Mouse (Mus musculus): ENCODE data around the gene Spata31d1a. TPM values are rescaled to one million over a fixed set of nuclear protein-coding genes. Genes with fewer than 3 reads are reported as not detected.

Gene Spata31d1a
- polyA plus RNA-seq, 1 experiment from 2014 or later = not detected

DNA sequence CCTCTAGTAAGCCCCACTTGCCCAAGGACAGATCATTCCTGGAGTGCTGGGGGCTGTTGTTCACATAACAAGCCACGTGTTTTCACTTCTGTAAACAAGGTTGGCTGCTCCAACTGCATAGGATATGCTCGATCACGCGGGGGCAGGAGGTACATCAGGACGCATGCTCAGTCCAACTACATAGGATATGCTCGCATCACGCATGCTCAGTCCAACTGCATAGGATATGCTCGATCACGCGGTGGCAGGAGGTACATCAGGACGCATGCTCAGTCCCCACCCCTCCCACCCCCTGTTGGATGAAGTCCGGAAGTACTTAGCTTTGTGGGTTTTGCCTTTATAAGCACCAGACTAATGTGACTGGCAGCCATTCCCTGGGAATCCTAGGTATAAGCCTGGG is 48.2 kb downstream of the Spata31d1a start:
- TF ChIP-seq CTCF (IDR thresholded peaks at IDR 0.05; ENCODE audit: low read depth) = no peak

DNA sequence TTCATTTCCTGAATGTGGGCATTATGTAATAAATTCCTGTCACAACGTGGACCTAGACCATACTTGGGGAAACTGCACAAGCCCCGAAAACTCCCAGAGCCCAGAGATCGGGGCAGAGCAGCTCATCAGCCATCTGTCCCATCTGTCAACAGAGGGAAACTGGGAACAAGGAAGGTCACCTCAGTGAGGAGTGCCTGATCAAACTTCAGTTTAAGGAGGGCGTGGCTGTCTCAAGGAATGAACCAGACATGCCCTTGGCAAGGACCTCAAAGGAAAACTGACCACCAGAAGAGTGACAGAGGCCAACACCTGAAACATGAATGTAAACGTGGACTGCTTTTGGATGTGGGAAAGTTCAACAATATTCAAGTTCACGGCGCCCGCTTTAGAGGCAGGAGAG is 48.7 kb downstream of the Spata31d1a start:
- 87% methylated on average over 8 of the region's 8 CpGs for WGBS
- DNase-seq (ENCODE audit: low spot score) = no peak
- no peak for TF ChIP-seq CTCF (IDR thresholded peaks at IDR 0.05; ENCODE audit: low read depth)

More for the DNA sequence above, 48.2 kb downstream of the Spata31d1a start:
- no peaks in the 10 kb centered on the region for H3K4me1 ChIP-seq (replicated peaks; ENCODE audit: insufficient read depth, low read length)
- ATAC-seq (replicated peaks; ENCODE audit: low FRiP score, low read depth) (no peak), DNase-seq (ENCODE audit: low spot score) (no peak)
- no peak overlapping the region for H3K9ac ChIP-seq (ENCODE audit: low read depth, low read length)
- H3K27ac ChIP-seq = no peak overlapping the region
- no peak overlapping the region for H3K4me2 ChIP-seq (ENCODE audit: low read length)
- 95% methylated on average over 12 of the region's 12 CpGs for WGBS
- 0 out of 2 replicates have a peak, but pooled peaks cover 9% of the 10 kb centered on the region for H3K36me3 ChIP-seq (ENCODE audit: insufficient read depth, low read length)
- no peaks in the 10 kb centered on the region for H3K27me3 ChIP-seq (ENCODE audit: insufficient read depth, low read length)
- no peak overlapping the region for H3K4me3 ChIP-seq (replicated peaks; ENCODE audit: low read depth, low read length)
- no peaks in the 10 kb centered on the region for H3K9me3 ChIP-seq (replicated peaks; ENCODE audit: low read length)

DNA sequence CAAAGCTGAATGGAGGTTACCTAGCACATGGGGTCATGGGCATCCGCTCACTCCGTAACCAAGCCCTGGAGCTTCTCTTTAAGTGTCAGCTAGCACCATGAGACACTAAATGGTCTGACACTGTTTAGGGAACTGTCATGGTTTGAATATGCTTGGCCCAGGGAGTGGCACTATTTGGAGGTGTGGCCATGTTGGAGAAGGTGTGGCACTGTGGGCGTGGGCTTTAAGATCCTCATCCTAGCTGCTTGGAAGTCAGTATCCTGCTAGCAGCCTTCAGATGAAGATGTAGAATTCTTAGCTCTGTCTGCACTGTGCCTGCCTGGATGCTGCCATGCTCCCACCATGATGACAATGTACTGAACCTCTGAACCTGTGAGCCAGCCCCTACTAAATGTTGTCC is 49.8 kb downstream of the Spata31d1a start:
- DNase-seq (ENCODE audit: low spot score) (no peak), ATAC-seq (replicated peaks; ENCODE audit: low FRiP score, low read depth) (no peak)
- no peak overlapping the region for H3K27ac ChIP-seq
- H3K4me2 ChIP-seq (ENCODE audit: low read length) = no peak overlapping the region
- no peaks in the 10 kb centered on the region for H3K4me1 ChIP-seq (replicated peaks; ENCODE audit: insufficient read depth, low read length)
- H3K9me3 ChIP-seq (replicated peaks; ENCODE audit: low read length) = no peaks in the 10 kb centered on the region
- no peak overlapping the region for H3K4me3 ChIP-seq (replicated peaks; ENCODE audit: low read depth, low read length)
- no peak overlapping the region for H3K9ac ChIP-seq (ENCODE audit: low read depth, low read length)
- no peak for TF ChIP-seq CTCF (IDR thresholded peaks at IDR 0.05; ENCODE audit: low read depth)
- 98% methylated on average over 3 of the region's 3 CpGs for WGBS
- no peaks in the 10 kb centered on the region for H3K27me3 ChIP-seq (ENCODE audit: insufficient read depth, low read length)
- 0 out of 2 replicates have a peak, but pooled peaks cover 7% of the 10 kb centered on the region for H3K36me3 ChIP-seq (ENCODE audit: insufficient read depth, low read length)

More for the DNA sequence above, 48.7 kb downstream of the Spata31d1a start:
- Histone ChIP-seq H3K9ac (ENCODE audit: low read depth, low read length) (no peak overlapping the region), H3K4me1 (replicated peaks; ENCODE audit: insufficient read depth, low read length) (no peaks in the 10 kb centered on the region), H3K4me2 (ENCODE audit: low read length) (no peak overlapping the region), H3K27ac (no peak overlapping the region), H3K36me3 (ENCODE audit: insufficient read depth, low read length) (0 out of 2 replicates have a peak, but pooled peaks cover 7% of the 10 kb centered on the region), H3K27me3 (ENCODE audit: insufficient read depth, low read length) (no peaks in the 10 kb centered on the region), H3K9me3 (replicated peaks; ENCODE audit: low read length) (no peaks in the 10 kb centered on the region), H3K4me3 (replicated peaks; ENCODE audit: low read depth, low read length) (no peak overlapping the region)
- ATAC-seq (replicated peaks; ENCODE audit: low FRiP score, low read depth) = no peak

DNA sequence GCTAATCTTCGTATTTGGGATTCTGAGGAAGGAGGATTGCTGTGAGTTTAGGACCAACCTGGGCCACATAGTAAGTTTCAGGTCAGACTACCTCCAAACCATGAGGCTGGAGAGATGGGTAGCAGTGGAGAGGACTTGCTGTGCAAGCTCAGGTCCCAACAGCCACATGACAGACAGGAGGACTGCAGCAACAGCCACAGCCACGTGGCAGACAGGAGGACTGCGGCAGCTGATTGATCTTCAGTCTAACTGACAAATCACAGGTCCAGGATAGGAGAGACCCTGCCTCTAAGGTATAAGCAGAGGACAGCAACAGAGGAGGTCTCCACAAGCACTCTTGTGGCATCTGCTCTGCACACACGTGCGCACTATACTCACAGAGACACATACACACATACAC is 52.3 kb downstream of the Spata31d1a start:
- H3K4me3 ChIP-seq (replicated peaks; ENCODE audit: low read depth, low read length) = no peak overlapping the region
- DNase-seq (ENCODE audit: low spot score) (no peak), ATAC-seq (replicated peaks; ENCODE audit: low FRiP score, low read depth) (no peak)
- TF ChIP-seq CTCF (IDR thresholded peaks at IDR 0.05; ENCODE audit: low read depth) = no peak
- H3K9me3 ChIP-seq (replicated peaks; ENCODE audit: low read length) = no peaks in the 10 kb centered on the region
- H3K4me2 ChIP-seq (ENCODE audit: low read length) = no peak overlapping the region
- H3K36me3 ChIP-seq (ENCODE audit: insufficient read depth, low read length) = 0 out of 2 replicates have a peak, but pooled peaks cover 2% of the 10 kb centered on the region
- 84% methylated on average over 5 of the region's 5 CpGs for WGBS
- H3K27me3 ChIP-seq (ENCODE audit: insufficient read depth, low read length) = no peaks in the 10 kb centered on the region
- H3K9ac ChIP-seq (ENCODE audit: low read depth, low read length) = no peak overlapping the region
- H3K4me1 ChIP-seq (replicated peaks; ENCODE audit: insufficient read depth, low read length) = 0 out of 2 replicates have a peak, but pooled peaks cover 5% of the 10 kb centered on the region
- no peak overlapping the region for H3K27ac ChIP-seq

DNA sequence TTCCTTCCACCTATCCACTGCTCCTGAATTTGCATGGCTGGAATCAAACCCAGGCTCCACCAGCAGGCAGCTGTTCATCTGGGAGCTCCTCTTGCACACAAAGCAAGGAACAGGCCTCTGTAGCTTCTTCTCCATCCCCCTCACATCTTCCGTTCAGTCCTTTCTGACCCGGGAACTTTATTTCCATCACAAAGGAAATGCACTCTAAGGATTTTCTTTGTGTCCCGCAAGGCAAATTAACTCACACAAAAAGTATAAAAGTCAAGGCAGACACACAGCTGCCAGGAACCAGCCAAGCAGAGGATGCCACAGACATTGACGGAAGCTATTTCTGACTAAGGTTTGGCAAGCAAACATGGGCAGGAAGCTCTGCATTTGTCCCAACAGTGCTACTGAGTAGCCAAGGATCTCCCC is 53.1 kb downstream of the Spata31d1a start:
- H3K9ac ChIP-seq (ENCODE audit: low read depth, low read length) = no peak overlapping the region
- no peak for TF ChIP-seq CTCF (IDR thresholded peaks at IDR 0.05; ENCODE audit: low read depth)
- ATAC-seq (replicated peaks; ENCODE audit: low FRiP score, low read depth) (no peak), DNase-seq (ENCODE audit: low spot score) (no peak)
- H3K4me3 ChIP-seq (replicated peaks; ENCODE audit: low read depth, low read length) = no peak overlapping the region
- H3K27ac ChIP-seq = peak overlapping the region; percentile 20; the same call in 1 of the 2 replicates
- H3K27me3 ChIP-seq (ENCODE audit: insufficient read depth, low read length) = no peaks in the 10 kb centered on the region
- 0 out of 2 replicates have a peak, but pooled peaks cover 2% of the 10 kb centered on the region for H3K36me3 ChIP-seq (ENCODE audit: insufficient read depth, low read length)
- H3K4me2 ChIP-seq (ENCODE audit: low read length) = no peak overlapping the region
- WGBS = 49% methylated on average over 4 of the region's 4 CpGs
- 0 out of 2 replicates have a peak, but pooled peaks cover 5% of the 10 kb centered on the region for H3K4me1 ChIP-seq (replicated peaks; ENCODE audit: insufficient read depth, low read length)
- H3K9me3 ChIP-seq (replicated peaks; ENCODE audit: low read length) = no peaks in the 10 kb centered on the region

DNA sequence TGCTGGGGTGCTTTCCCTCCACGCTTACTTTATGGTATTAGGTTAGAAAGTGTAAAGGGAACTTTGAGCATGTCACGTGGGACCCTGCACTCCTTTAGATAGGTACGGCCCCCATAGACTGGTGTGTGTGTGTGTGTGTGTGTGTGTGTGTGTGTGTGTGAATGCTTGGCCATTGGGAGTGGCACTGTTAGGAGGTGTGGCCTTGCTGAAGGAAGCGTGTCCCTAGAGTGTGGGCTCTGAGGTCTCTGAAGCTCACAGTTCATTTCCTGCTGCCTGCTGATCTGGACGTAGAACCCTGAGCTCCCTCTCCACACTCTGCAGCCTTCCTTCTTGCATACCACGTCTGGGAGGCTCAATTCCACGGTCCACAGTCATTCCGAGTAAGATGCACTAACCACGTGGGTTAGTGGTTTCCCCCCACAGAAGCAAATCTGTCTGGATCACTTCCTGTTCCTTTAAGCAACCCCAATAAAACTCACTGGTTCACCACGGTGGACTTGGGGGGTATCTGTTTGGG is 53.8 kb downstream of the Spata31d1a start:
- peak overlapping the region; percentile 20; the same call in 1 of the 2 replicates for H3K27ac ChIP-seq
- H3K4me1 ChIP-seq (replicated peaks; ENCODE audit: insufficient read depth, low read length) = 0 out of 2 replicates have a peak, but pooled peaks cover 5% of the 10 kb centered on the region
- WGBS = 46% methylated on average over 10 of the region's 10 CpGs
- no peak overlapping the region for H3K4me2 ChIP-seq (ENCODE audit: low read length)
- no peak for TF ChIP-seq CTCF (IDR thresholded peaks at IDR 0.05; ENCODE audit: low read depth)
- ATAC-seq (replicated peaks; ENCODE audit: low FRiP score, low read depth) (no peak), DNase-seq (ENCODE audit: low spot score) (no peak)
- H3K4me3 ChIP-seq (replicated peaks; ENCODE audit: low read depth, low read length) = no peak overlapping the region
- no peaks in the 10 kb centered on the region for H3K9me3 ChIP-seq (replicated peaks; ENCODE audit: low read length)
- 0 out of 2 replicates have a peak, but pooled peaks cover 2% of the 10 kb centered on the region for H3K36me3 ChIP-seq (ENCODE audit: insufficient read depth, low read length)
- no peaks in the 10 kb centered on the region for H3K27me3 ChIP-seq (ENCODE audit: insufficient read depth, low read length)
- H3K9ac ChIP-seq (ENCODE audit: low read depth, low read length) = no peak overlapping the region

Data from kidney, postnatal 0 days (tissue).